Mouse (Mus musculus) 416B (cell line): Measurements from ENCODE around the gene Igsf11.

Source experiments
- DNase-seq: peaks from one replicate; pipeline ENCODE4 v3.0.0; 2011; ENCODE audit warnings: low read depth

Gene Igsf11

DNA sequence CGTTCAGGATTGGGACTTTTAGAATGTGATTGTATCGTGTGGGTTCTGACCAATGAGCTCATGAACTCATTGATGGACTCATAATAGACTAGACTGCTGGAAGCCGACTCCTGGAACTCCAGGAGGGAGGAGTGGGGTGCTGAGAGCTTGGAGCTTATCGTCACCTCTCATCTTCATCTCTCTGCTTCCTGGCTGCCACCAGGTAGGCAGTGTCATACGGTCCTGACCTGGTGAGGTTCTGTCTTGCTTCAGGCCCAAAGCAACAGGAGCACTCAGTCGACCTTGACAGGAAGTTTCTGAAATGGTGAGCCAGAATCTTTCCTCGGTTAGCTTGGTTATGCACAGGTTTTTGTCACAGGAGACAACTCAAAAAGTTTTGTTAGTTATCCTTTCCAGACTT lies at the start of gene Igsf11:
TSS of gene Igsf11 (plus strand) at position 301 of the 400 bp plus-strand sequence.
- DNase-seq: no peak

DNA sequence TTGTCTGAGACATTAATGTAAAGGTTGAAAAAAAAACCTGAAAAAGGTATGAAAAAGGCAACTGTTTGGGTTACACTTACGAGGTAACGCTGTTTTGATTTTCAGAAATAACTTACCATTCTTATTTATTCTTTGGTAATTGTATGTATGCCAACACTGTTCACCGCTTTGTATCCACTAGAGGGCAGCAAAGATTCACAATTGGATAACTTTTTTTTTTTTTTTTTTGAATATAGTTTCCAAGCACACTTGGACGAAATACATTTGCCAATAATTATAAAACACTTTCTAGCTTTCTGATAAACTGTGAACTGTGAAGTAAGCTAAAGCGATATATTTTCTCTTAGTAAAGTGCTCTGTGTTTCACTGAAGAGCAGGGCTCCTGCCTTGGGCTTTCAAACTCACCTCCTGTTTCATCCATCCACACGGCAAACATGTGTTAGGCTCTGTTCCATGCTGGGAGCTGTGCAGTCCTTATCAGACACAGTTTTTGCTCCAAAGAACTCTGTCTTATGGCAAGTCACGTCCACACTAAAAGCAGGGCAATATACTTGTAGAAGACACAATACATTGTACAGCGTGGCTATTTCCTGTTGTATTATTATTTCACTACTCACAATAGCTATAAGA lies 34.2 kb upstream of the Igsf11 start:
- DNase-seq: peak; percentile 53

DNA sequence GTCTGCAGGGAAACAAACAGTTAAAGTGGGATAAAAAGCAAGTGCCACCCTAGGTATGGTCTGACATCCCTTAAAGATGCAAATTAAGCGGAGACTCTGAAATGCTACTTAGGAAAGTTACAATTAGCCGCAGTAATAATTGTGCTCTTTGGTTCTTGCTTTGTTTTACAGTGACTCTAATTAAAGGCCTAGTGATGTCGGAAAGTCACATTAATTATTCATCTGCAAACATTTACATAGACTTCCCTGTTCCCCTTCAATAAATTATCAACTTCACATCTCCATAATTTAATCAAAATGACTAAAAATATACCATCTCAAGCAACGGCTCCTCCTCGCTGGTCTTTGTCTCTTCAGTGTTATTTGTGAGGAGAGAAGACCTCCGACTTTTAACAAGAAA lies 31.9 kb upstream of the Igsf11 start:
- no peak for DNase-seq

- DNase-seq: no peak
Observed at GRCm38 (mm10) chr16:38864358-38864757, 28.1 kb upstream of the Igsf11 start.

DNA sequence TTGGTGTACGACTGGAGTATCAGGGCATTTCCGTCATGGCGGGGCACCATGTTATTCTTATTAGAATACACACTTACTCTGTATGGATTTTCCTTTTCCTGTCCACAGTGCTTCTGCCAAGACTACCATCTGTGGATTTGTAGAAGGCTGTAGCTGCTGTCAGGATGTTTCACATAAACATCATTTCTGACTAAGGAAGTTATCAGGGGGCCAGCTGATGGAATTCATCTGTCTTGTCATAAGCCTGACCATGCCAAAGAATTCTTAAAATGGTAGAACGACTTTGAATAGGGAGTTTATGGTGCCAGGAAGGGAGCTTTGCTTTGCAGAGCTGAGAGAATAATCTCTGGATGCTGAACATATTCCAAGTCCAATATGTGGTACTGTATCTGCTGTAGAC lies 19.2 kb upstream of the Igsf11 start:
- no peak for DNase-seq

DNA sequence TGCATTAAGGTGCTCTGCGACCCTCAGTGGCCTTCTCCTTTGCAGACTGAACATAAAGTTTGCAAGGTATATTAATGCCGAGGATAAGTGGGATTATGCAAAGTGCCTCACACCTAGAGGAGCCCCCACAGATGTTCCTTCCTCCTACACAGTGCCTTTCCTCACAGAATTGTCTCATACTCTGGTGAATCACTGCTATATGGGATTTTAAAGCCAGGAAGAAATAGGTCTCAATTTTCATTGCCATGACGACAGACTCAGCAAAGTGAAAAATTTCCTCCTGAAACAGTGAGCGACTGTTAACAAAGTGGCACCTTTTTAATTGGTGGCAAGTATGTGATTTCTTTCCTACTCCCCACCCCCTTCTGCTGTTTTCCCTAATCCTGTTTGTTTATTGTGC lies 18.0 kb upstream of the Igsf11 start:
- no peak for DNase-seq

DNA sequence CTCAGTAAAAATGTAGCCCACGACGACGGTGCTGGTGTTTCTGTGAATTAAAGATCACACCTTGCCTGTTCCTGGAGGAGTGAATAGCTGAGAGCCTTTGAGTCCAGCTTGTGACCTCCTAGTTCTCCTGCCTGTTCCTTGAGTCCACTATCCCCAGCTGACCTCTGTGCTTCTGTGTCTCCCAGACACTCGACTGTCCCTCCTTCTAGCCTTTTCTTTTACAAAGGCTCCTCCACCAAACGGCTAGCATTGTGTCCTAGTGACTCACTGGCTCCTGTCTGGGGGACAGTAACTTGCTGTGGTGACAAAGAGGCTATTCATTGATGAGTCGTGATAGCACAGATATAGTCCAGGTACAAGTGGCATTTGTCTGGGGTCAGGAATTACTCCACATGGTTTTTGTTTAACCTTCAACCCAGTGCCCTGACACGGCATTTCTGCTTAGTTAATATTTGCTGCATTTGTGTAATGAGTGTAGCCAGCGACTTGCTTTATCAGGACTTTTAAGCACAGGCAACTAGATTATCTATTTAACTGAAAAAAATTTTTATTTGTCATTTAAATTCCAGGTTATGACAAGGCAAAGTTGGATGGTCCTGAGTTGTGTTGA lies 6.5 kb downstream of the Igsf11 start:
- DNase-seq: no peak

GRCm38 (mm10) chr16:38900024-38900423 lies 7.6 kb downstream of the Igsf11 start:
- peak; percentile 2 for DNase-seq

- DNase-seq: no peak
Observed at GRCm38 (mm10) chr16:38902111-38902778, 9.8 kb downstream of the Igsf11 start.

DNA sequence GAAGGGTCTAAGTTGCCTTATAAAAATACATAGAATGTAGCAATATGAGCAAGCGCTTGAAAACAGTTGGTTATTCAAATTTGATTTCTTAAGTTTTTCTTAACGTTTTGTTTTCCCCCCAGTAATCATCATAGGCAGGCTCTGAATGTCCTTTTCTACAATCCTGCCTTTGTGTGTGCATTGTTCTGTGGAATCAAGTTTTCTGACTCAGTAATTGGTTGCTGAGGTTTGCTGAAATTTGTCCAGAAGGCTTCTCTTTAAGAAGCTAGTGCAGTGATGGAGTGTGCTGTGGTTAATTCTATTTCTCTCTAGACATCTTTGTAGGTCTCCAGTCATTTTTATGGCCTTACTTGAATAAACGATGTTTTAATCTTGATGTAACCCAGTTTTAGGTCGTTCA lies 10.5 kb downstream of the Igsf11 start:
- no peak for DNase-seq

DNA sequence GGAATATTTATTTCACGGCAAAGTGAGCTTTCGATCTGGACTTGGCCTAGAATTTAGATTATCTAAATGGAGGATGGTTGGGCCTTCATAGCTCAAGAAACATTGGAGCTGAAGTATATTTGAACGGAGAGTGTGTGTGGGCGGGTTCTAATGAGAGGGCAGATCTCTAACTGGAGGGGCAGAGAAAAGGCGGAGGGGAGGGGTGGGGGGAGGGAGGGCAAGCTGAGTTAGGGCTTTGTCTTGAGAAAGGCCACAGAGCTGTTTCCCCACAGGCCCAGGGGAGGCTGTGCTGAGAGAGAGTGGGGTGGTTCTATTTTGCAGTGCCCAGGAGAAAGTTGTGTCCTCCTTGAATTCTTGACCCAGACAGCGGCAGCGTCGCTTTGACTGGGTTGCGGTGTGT lies 11.7 kb downstream of the Igsf11 start:
- DNase-seq: no peak

- no peak for DNase-seq
Observed at GRCm38 (mm10) chr16:38905911-38906310, 13.4 kb downstream of the Igsf11 start.

DNA sequence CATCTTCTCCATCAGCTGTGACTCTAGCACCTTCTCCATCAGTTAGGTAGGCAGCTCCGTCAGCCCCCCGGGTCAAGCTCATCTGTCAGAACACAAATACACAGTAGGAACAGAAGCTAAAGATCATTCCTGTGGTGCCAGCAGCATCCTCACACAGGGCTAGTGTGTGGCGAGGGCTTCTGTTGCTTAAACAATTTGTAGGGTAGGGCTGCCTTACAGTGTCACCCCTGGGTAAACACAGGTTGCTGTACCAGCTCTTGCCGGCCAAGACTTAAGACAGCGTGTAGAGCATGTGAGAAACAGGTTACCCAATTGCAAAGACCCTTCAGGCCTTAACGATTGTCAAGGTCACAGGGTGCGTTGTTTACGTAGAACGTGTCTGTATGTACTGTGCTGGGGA lies 15.8 kb downstream of the Igsf11 start:
- no peak for DNase-seq

GRCm38 (mm10) chr16:38909506-38909905 lies 17.0 kb downstream of the Igsf11 start:
- no peak for DNase-seq

DNA sequence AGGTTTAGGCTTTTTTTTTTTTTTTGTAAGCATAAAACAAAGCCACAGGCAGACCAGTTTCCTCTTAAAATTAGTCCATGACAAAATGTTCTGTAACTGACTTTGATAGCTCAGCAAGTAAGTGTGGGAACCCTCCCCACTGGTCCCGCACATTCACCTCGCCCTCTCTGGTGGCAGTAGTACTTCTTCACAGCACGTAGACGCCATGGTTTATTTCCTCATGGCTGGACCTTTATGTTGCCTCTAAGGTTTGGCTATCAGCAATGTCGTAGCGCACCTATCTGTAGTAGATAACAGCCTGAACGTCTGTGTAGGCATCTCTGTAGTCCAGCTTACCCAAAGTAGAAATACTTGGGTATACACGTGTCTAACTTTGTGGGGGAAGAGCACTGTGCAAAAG lies 17.6 kb downstream of the Igsf11 start:
- DNase-seq: no peak

- DNase-seq: no peak
Observed at GRCm38 (mm10) chr16:38915451-38915850, 23.0 kb downstream of the Igsf11 start.

GRCm38 (mm10) chr16:38916053-38916786 lies 23.7 kb downstream of the Igsf11 start:
- DNase-seq: no peak

- DNase-seq: no peak
Observed at GRCm38 (mm10) chr16:38916885-38917284, 24.4 kb downstream of the Igsf11 start.

- no peak for DNase-seq
Observed at GRCm38 (mm10) chr16:38918121-38918520, 25.6 kb downstream of the Igsf11 start.

DNA sequence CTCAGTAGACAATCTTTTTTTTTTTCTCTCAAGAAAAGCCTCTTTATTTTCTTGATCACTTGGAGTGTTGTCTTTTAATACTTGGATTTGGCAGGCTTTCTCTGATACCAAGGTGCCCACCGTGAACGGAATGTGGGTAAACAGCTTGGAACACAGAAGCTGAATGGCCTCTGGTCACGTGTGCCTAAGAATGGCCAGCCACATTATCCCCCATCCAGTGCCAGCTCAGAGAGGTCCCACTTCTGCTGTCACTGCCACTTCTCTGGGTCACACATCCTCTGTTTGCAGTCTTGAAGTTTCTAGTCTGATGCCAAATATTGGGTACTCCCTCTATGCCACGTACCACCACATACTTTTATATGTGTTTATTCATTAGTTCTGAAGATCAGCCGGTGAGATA lies 28.0 kb downstream of the Igsf11 start:
- no peak for DNase-seq

- no peak for DNase-seq
Observed at GRCm38 (mm10) chr16:38924940-38925339, 32.5 kb downstream of the Igsf11 start.

- DNase-seq: no peak
Observed at GRCm38 (mm10) chr16:38928760-38929159, 36.3 kb downstream of the Igsf11 start.

DNA sequence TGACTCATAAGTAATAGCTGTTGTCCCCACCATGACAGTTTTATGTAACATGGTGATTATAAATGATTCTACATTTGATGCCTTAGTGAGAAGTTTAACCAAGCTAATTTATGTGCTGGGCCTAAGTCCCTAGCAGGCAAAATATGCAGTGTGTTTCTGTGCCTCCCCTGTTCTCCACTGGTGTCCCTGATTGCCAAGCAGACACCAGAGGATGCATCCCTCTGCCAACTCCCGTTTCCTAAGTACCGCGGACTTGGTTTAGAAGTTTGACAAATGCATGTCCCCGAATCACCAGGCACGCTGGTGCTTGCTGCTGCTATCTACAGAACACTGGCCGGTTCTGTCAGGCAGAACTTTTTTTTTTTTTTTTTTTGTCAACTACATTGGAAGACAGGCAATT lies 39.0 kb downstream of the Igsf11 start:
- DNase-seq: no peak
